Mouse (Mus musculus) erythroblast, embryonic 14.5 days (primary cell): ENCODE data around the gene Olfr1061.
"Not testable (repeated sequence)": the region's sequence is repeated elsewhere in the genome, so short reads cannot be mapped to it uniquely, and the experiment has no call there.

Source experiments
- GATA1 ChIP-seq: IDR thresholded peaks from 2 replicates; pipeline ENCODE4 v1.6.1; 2012; ENCODE audit warnings: low read length, inconsistent platforms, mixed read lengths
- TAL1 ChIP-seq: IDR thresholded peaks from 3 replicates; pipeline ENCODE4 v1.6.1; 2012; ENCODE audit warnings: low read length, inconsistent platforms, mixed read lengths

GRCm38 (mm10) chr2:86450491-86450890 lies 36.6 kb upstream of the Olfr1061 start, which contains the start of gene Olfr1065:
- not testable (repeated sequence) for TF ChIP-seq GATA1, TAL1
